Mouse (Mus musculus) stomach, postnatal 0 days (tissue): Measurements from ENCODE around the gene Cstf3.

Experiments
- CTCF ChIP-seq: IDR thresholded peaks from 2 replicates; pipeline ENCODE4 v1.5.1; 2016; ENCODE audit warnings: antibody characterized with exemption, low read depth, mild to moderate bottlenecking, moderate library complexity
- EP300 ChIP-seq: optimal IDR thresholded peaks from 2 replicates; pipeline ENCODE3; 2016; ENCODE audit warnings: antibody characterized with exemption

DNA sequence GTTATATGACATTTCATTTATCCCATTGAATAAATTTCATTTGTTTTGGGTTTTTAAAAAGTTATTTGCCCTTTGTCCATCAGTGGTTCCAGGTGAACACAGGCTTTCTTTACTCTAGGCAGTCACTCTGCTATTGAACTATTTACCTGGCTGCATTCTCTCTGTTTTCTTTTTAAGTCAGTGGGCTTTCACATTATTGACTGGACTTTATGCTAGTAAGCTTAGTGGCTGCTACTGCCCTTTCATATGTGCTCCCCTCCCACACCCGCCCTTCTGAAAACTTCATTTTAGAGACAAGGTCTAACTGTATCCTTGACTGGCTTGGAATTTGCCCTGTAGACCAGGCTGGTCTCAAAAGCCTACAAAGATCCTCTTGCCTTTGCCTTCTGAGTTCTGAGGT lies 15.2 kb downstream of the Cstf3 start:
- TF ChIP-seq CTCF (no peak), EP300 (no peak)
